Mouse (Mus musculus) midbrain, embryonic 14.5 days (tissue): ENCODE measurements around the gene 2210408I21Rik. TPM values are rescaled to one million over a fixed set of nuclear protein-coding genes. Genes with fewer than 3 reads are reported as not detected.
A peak's percentile ranks its signal among the peaks of the same experiment; 100 is the strongest.

Experiments
- ATAC-seq: fragments of 200-750 bp; cut with Nextera tagmentation; 2 replicates; pipeline ENCODE4 v1.8.0; 2017; ENCODE audit warnings: moderate number of reproducible peaks, moderate library complexity; ENCODE audit not compliant: low FRiP score, low TSS enrichment
- DNase-seq: peaks from one replicate; pipeline ENCODE4 v3.0.0-alpha.2; 2015
- H3K27ac ChIP-seq: fragments of 300-500 bp; sonication (generic); replicated peaks from 2 replicates; pipeline ENCODE4 v1.5.1; 2014; ENCODE audit warnings: mild to moderate bottlenecking, low read depth, low read length, moderate library complexity
- H3K27me3 ChIP-seq: fragments of 300-500 bp; sonication (generic); 2 replicates; pipeline ENCODE4 v1.6.1; 2014; ENCODE audit warnings: low read length, control low read depth, mixed read lengths; ENCODE audit not compliant: control insufficient read depth, insufficient read depth
- H3K36me3 ChIP-seq: fragments of 300-500 bp; sonication (generic); 2 replicates; pipeline ENCODE4 v1.6.1; 2014; ENCODE audit warnings: low read length, control low read depth; ENCODE audit not compliant: control insufficient read depth, insufficient read depth
- H3K4me1 ChIP-seq: fragments of 300-500 bp; sonication (generic); 2 replicates; pipeline ENCODE4 v1.6.1; 2014; ENCODE audit warnings: mild to moderate bottlenecking, antibody characterized with exemption, low read length, control low read depth; ENCODE audit not compliant: control insufficient read depth, insufficient read depth
- H3K4me2 ChIP-seq: fragments of 300-500 bp; sonication (generic); 2 replicates; pipeline ENCODE4 v1.6.1; 2014; ENCODE audit warnings: mild to moderate bottlenecking, low read length, moderate library complexity
- H3K4me3 ChIP-seq: fragments of 300-500 bp; sonication (generic); replicated peaks from 2 replicates; pipeline ENCODE4 v1.5.1; 2014; ENCODE audit warnings: low read depth, low read length
- H3K9ac ChIP-seq: fragments of 300-500 bp; sonication (generic); replicated peaks from 2 replicates; pipeline ENCODE4 v1.6.1; 2014; ENCODE audit warnings: mild to moderate bottlenecking, low read length, moderate library complexity
- H3K9me3 ChIP-seq: fragments of 300-500 bp; sonication (generic); 2 replicates; pipeline ENCODE4 v1.6.1; 2016; ENCODE audit warnings: low read length, control low read depth, mixed read lengths; ENCODE audit not compliant: control insufficient read depth
- WGBS: fragments of 180-500 bp; shearing (Covaris S2); extraction: QIAGEN DNeasy Blood & Tissue Kit; methylation state at CpG from one replicate; pipeline ENCODE4 v1.1.7; 2014; 5-methylcytosine and 5-hydroxymethylcytosine counted together
- polyA plus RNA-seq: library from polyadenylated mRNA; unstranded; fragments of >200 nt; fragmentation: Nextera tagmentation; extraction: Ambion mirVana; gene quantifications from 2 replicates; pipeline ENCODE4 v1.2.1, GENCODE M21; 2014

Gene 2210408I21Rik
- polyA plus RNA-seq, 1 experiment from 2014 or later = 12.2 TPM

DNA sequence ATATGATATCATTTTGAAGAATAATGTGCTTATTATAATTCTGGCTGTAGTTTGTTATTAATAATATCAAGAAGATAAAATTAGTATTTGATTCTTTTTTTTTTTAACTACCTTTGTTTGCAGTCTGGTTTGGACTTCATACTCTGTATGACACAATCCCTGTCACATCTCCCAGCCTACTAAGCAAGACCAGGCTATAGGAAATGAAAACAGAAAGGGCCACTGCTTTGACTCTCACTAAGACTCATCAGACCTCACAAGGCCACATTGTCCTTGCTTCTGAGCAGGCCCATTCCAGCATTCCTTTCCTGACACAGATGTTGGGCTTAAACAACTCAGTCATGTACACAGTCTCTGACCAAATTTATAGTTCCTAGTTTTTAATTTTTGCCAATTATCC is 42.6 kb downstream of the 2210408I21Rik start:
- no peak overlapping the region for H3K4me2 ChIP-seq
- H3K27me3 ChIP-seq = no peaks in the 10 kb centered on the region
- no peaks in the 10 kb centered on the region for H3K36me3 ChIP-seq
- H3K4me3 ChIP-seq = no peak overlapping the region
- ATAC-seq (no peak), DNase-seq (no peak)
- H3K9me3 ChIP-seq = no peaks in the 10 kb centered on the region
- H3K27ac ChIP-seq = no peak overlapping the region
- H3K9ac ChIP-seq = no peak overlapping the region
- no peaks in the 10 kb centered on the region for H3K4me1 ChIP-seq

- WGBS = 92% methylated on average over 8 of the region's 8 CpGs
- no peak overlapping the region for H3K27ac ChIP-seq
- H3K9me3 ChIP-seq = no peaks in the 10 kb centered on the region
- no peak overlapping the region for H3K4me2 ChIP-seq
- no peaks in the 10 kb centered on the region for H3K27me3 ChIP-seq
- no peaks in the 10 kb centered on the region for H3K4me1 ChIP-seq
- DNase-seq (no peak), ATAC-seq (no peak)
- H3K36me3 ChIP-seq = 0 out of 2 replicates have a peak, but pooled peaks cover 3% of the 10 kb centered on the region
- H3K9ac ChIP-seq = no peak overlapping the region
- H3K4me3 ChIP-seq = no peak overlapping the region
Measured at GRCm38 (mm10) chr13:77190606-77191005, 55.3 kb downstream of the 2210408I21Rik start.

DNA sequence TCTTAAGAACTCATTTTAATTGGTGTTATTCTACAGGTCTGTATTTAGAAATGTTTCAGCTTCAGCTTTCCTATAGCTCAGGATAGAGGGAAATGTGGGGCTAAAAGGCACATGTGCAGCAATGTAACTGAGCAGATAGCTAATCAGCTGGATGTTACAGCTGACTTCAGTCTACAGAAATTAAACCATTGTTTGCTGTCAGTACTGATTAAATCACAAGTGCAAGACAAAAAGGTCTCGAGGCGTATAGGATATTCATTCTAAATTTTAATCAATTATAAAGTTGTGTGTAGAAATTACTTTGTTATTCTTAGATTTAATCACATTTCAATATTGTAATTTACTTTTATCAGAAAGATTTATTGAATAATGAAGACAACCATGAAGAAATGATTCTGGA is 56.9 kb downstream of the 2210408I21Rik start:
- H3K36me3 ChIP-seq = 0 out of 2 replicates have a peak, but pooled peaks cover 3% of the 10 kb centered on the region
- H3K9me3 ChIP-seq = no peaks in the 10 kb centered on the region
- H3K4me2 ChIP-seq = no peak overlapping the region
- no peak for ATAC-seq
- H3K4me3 ChIP-seq = no peak overlapping the region
- no peak overlapping the region for H3K27ac ChIP-seq
- no peak for DNase-seq
- H3K27me3 ChIP-seq = no peaks in the 10 kb centered on the region
- H3K4me1 ChIP-seq = no peaks in the 10 kb centered on the region
- H3K9ac ChIP-seq = no peak overlapping the region
- 81% methylated on average over 2 of the region's 2 CpGs for WGBS

- Histone ChIP-seq H3K4me3 (no peak overlapping the region), H3K9ac (no peak overlapping the region), H3K27me3 (no peaks in the 10 kb centered on the region), H3K4me2 (no peak overlapping the region), H3K9me3 (no peaks in the 10 kb centered on the region), H3K36me3 (no peaks in the 10 kb centered on the region), H3K4me1 (no peaks in the 10 kb centered on the region; the same call in 1 of the 2 replicates), H3K27ac (no peak overlapping the region; the same call in 1 of the 2 replicates)
- peak; percentile 43 for DNase-seq
- WGBS = 63% methylated on average over 7 of the region's 7 CpGs
- peak; percentile 62 for ATAC-seq
Measured at GRCm38 (mm10) chr13:77208764-77209418, 73.6 kb downstream of the 2210408I21Rik start.

DNA sequence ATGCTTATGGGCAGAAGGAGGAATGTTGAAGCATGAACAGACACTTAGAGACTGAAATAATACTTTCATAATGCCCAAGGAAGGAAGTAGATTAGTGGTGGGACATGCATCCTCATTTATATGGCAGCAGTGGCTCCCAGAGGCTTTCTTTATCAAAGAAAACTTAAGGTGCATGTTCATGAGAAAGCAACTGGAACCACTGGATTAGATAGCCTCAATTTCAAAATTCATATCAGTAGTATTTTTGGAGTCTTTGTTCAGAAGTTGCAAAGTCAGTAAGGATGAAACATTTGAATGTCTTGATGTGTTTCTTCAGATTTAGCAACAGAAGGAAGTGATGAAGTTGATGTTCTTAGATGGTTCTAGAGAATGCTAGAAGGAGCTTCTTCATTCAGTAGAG is 77.9 kb downstream of the 2210408I21Rik start:
- no peak for DNase-seq
- Histone ChIP-seq H3K27me3 (no peaks in the 10 kb centered on the region), H3K4me2 (no peak overlapping the region), H3K36me3 (no peaks in the 10 kb centered on the region), H3K9me3 (no peaks in the 10 kb centered on the region), H3K27ac (no peak overlapping the region), H3K4me3 (no peak overlapping the region), H3K9ac (no peak overlapping the region), H3K4me1 (no peaks in the 10 kb centered on the region; the same call in 1 of the 2 replicates)
- ATAC-seq = no peak

GRCm38 (mm10) chr13:77215460-77215859 is 80.1 kb downstream of the 2210408I21Rik start:
- WGBS = 79% methylated on average over 2 of the region's 2 CpGs
- H3K27ac ChIP-seq = no peak overlapping the region
- H3K27me3 ChIP-seq = no peaks in the 10 kb centered on the region
- no peak overlapping the region for H3K4me3 ChIP-seq
- DNase-seq (no peak), ATAC-seq (no peak)
- H3K9me3 ChIP-seq = no peaks in the 10 kb centered on the region
- no peak overlapping the region for H3K4me2 ChIP-seq
- H3K4me1 ChIP-seq = no peaks in the 10 kb centered on the region
- no peak overlapping the region for H3K9ac ChIP-seq
- no peaks in the 10 kb centered on the region for H3K36me3 ChIP-seq

- H3K9me3 ChIP-seq = no peaks in the 10 kb centered on the region
- no peak overlapping the region for H3K9ac ChIP-seq
- H3K27me3 ChIP-seq = no peaks in the 10 kb centered on the region
- no peak overlapping the region for H3K4me2 ChIP-seq
- WGBS = 86% methylated on average over 4 of the region's 4 CpGs
- peak; percentile 43 for ATAC-seq
- H3K4me1 ChIP-seq = no peaks in the 10 kb centered on the region
- no peak for DNase-seq
- H3K36me3 ChIP-seq = no peaks in the 10 kb centered on the region
- H3K27ac ChIP-seq = no peak overlapping the region
- H3K4me3 ChIP-seq = no peak overlapping the region
Measured at GRCm38 (mm10) chr13:77217672-77218280, 82.4 kb downstream of the 2210408I21Rik start.

DNA sequence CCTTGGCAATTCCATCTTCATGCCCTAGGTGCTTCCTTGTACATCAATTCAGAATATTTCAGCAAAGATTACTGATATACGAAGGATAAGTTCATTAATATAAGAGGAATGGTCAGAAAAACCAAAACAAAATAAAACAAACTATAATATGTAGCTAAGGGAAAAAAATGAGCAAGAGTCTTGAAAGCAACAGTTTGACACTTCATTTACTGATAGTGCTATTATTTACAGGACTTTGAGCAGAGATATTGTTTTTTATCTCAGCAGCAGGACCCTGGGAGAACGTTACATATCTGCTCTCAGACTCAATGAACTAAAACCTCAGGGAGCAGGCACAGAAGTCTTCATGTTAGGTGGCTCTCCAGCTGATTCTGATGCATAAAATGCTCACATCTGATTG is 85.7 kb downstream of the 2210408I21Rik start:
- Histone ChIP-seq H3K4me3 (no peak overlapping the region), H3K9ac (no peak overlapping the region), H3K9me3 (no peaks in the 10 kb centered on the region), H3K4me1 (no peaks in the 10 kb centered on the region), H3K4me2 (no peak overlapping the region), H3K27ac (no peak overlapping the region), H3K27me3 (no peaks in the 10 kb centered on the region), H3K36me3 (no peaks in the 10 kb centered on the region)
- no peak for ATAC-seq
- 88% methylated on average over 2 of the region's 2 CpGs for WGBS
- no peak for DNase-seq

DNA sequence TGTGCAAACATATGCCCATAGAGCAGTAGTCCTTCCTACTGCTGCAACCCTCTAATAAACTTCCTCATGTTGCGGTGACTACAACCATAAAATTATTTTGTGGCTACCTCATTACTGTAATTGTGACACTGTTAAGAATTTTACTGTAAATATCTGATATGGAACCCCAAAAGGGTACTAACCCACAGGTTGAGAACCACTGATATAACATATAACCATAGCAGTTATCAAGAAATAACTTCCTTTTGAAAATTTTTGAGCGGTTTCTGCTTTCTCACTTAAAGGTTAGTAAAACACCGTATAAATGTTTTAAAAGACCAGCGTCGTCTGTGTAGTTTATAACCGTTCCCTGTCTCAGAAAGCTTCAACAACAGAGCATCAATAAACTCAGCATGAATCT is 121.2 kb downstream of the 2210408I21Rik start:
- ATAC-seq = no peak
- no peak for DNase-seq
- Histone ChIP-seq H3K9ac (no peak overlapping the region), H3K9me3 (no peaks in the 10 kb centered on the region), H3K27ac (no peak overlapping the region), H3K27me3 (no peaks in the 10 kb centered on the region), H3K4me1 (no peaks in the 10 kb centered on the region), H3K36me3 (no peaks in the 10 kb centered on the region), H3K4me3 (no peak overlapping the region), H3K4me2 (no peak overlapping the region)
- WGBS = 95% methylated on average over 6 of the region's 6 CpGs
